Mouse (Mus musculus) lung, adult 2 months (tissue): Measurements from ENCODE around the gene Tcf7l1.

Experiments used
- CTCF ChIP-seq: fragments of 200-500 bp; IDR thresholded peaks from 2 replicates; pipeline ENCODE4 v1.5.1; 2011; ENCODE audit warnings: mild to moderate bottlenecking, low read length, control low read depth; ENCODE audit not compliant: insufficient read depth
- POLR2A ChIP-seq: fragments of 200-500 bp; IDR thresholded peaks from 2 replicates; pipeline ENCODE4 v1.6.1; 2011; ENCODE audit warnings: low read depth, mild to moderate bottlenecking, control low read depth, low read length, borderline replicate concordance; ENCODE audit errors: extremely low read depth

GRCm38 (mm10) chr6:72694047-72694790 lies 94.8 kb downstream of the Tcf7l1 start:
- no peak for TF ChIP-seq CTCF
- TF ChIP-seq POLR2A = no peak
